Mouse (Mus musculus) brain, embryonic 14.5 days (tissue): ENCODE results near the gene H2-Eb1. TPM values are rescaled to one million over a fixed set of nuclear protein-coding genes. Genes with fewer than 3 reads are reported as not detected.

Experiments
- DNase-seq: peaks from one replicate; pipeline ENCODE4 v3.0.0-alpha.2; 2011; ENCODE audit warnings: low read depth
- CTCF ChIP-seq: fragments of 200-500 bp; IDR thresholded peaks from 2 replicates; pipeline ENCODE4 v1.5.1; 2012; ENCODE audit warnings: inconsistent platforms, mild to moderate bottlenecking, moderate library complexity, borderline replicate concordance; ENCODE audit not compliant: insufficient read depth, insufficient read length; ENCODE audit errors: extremely low read depth
- POLR2A ChIP-seq: fragments of 200-500 bp; IDR thresholded peaks from 2 replicates; pipeline ENCODE4 v1.6.1; 2012; ENCODE audit warnings: mild to moderate bottlenecking, inconsistent platforms, borderline replicate concordance; ENCODE audit not compliant: poor library complexity, insufficient read depth, insufficient read length, severe bottlenecking; ENCODE audit errors: extremely low read depth
- polyA plus RNA-seq: library from polyadenylated mRNA; depleted of rRNA; stranded (reverse); fragments of >200 nt; gene quantifications from 2 replicates; pipeline ENCODE4 v1.2.3, GENCODE M21; 2012

The H2-Eb1 gene
- polyA plus RNA-seq, 1 experiment = 1.6 TPM

DNA sequence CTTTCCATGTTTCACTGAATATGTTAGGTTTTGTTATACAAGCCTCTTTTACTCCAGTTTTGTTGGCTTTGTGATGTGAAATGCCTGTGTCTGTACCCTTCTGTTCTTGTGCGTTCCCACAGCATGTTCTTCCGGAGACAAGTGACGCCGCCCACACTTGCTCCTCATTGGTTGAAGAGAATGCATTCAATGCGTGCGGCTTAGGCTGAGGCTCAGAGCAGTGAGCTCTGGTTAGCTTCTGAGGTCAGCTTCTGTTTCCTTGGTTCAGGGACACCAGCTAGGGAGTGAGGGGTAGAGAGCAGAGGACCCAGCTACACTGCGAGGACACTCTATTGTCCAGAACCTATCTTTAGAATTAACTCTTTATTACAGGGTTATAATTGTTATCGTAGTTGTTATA, 14.1 kb upstream of the H2-Eb1 start:
- TF ChIP-seq POLR2A (no peak), CTCF (no peak)
- peak; percentile 94 for DNase-seq

DNA sequence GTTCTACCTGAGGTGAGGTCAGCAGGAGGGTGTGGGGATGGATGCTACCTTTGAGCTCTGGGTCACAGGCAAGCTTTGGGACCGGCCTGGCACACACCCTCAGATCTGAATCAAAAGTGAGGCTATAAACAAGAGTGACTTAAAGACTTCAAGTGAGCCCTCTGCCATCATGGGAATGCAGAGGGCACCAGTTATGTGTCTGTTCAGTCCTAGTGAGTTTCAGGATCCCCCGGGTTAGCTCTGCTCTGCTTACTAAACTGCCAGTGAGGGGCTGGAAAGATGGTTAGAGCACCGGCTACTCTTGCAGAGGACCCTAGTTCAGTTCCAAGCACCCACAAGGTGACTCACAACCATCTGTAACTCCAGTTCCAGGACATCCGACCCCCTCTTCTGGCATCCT, 13.1 kb upstream of the H2-Eb1 start:
- TF ChIP-seq POLR2A (no peak), CTCF (no peak)
- no peak for DNase-seq

DNA sequence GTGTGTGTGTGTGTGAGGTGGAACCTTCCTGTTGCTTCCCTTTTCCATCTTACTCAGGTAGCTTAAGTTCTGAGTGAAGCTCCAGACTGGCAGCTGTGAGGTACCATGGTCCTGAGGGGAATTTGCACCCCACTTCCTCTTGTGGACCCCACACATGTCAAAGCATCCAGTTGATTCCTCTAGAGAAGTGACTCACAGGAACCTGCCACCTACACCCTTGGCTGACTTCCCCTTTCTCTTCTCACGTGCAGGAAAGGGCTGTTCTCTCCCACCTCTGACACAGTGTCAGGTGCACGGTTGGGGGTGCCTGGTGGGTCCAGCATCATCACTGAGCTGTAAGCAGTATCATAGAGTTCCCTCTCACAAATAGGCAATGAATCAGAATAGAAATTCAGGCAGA, 12.1 kb upstream of the H2-Eb1 start:
- TF ChIP-seq CTCF (no peak), POLR2A (no peak)
- DNase-seq = no peak

DNA sequence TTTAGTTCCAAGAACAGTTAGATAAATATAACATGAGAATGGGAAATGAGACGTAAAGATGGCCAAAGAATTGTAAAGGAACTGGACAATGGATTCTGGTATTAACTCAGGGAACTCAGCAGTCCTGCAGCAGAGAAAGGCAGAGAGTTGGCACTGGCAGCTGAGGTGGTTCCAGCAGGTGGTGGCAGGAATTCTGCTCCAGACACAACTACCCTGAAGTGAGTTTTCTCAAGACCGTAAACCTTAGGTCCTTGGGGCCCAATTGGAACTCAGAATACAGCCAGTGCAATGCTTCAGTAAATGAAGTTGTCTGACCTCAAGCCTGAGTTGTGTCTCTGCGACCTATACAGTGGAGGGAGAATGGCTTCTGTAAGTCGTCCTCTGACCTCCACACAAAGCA, 11.4 kb upstream of the H2-Eb1 start:
- no peak for TF ChIP-seq POLR2A
- no peak for TF ChIP-seq CTCF
- DNase-seq = no peak

DNA sequence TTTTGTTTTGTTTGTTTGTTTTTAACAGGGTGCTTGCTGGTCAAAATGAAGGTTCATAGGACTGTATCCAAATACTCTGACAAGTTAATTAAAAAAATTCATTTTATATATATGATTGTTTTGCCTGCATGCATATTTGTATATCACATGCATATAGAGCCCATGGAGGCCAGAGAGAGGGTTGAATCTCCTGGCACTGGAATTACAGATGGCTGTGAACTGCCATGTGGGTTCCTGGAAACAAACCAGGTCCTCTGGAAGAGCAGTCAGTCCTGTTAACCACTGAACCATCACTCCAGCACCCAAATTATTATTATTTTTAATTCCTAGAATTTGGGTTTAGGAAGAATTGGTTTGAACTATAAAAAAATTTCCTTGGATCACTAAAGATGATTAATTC, 10.4 kb upstream of the H2-Eb1 start:
- TF ChIP-seq POLR2A = no peak
- no peak for TF ChIP-seq CTCF
- no peak for DNase-seq

DNA sequence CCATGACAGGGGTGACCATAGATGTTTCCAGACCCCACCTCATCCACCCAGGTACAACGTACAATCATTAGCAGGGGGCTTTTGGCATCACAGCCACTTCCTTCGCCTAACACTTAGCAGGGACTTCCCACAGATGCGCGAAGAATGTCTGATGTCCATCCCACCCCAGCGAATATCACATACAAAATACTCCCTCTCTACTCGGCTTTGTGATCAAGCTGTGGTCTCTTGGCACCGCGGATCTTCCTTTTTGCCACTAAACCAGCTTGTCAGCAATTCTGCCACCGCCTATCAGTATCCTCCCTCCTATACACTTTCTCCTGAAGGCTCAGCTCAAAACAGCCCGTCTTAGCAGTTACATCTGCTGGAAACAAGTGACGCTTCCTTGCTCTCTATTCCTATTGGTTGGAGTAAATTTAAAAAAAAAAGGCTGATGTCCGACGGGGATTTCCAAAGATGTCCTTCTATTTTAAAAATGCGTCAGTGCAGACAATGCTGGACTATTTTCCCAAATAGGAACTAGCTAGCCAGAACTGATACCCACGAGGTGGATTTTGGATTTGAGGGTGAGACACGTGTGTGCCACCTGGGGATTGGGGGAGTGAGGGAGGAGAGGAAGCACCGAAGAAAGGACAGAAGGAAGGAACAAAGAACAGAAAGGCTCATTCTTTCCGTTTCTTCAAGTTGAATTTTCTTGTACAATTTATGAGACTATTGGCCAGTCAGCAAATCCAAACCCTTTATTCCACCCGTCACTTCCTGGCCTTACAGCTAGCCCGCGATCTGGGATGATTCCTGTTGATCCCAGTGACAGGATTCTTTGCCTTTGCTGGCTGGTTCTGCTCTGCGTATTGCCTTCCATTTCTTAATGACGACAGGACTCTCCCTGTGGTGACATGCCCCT, 9.5 kb upstream of the H2-Eb1 start:
- DNase-seq = peak; percentile 91
- TF ChIP-seq CTCF = no peak
- no peak for TF ChIP-seq POLR2A

DNA sequence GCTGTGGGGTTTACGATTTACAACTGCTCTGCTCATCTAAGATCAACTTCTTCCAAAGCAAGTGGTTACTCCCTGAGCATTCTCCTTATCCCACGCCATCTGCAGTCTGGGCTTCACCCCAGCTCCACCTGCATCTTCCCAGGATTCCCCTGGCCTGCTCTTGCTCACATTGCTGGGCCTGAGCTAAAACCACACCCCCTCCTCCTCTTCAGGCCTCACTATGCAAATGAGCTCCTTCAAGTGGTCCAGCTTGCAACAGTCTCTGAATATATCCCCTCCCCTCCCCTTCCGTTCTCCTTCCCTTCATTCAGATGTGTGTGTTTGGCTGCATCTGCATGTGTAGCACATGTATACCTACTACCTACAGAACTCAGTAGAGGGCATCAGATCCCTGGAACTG, 6.3 kb upstream of the H2-Eb1 start:
- TF ChIP-seq CTCF (no peak), POLR2A (no peak)
- DNase-seq = peak; percentile 32

DNA sequence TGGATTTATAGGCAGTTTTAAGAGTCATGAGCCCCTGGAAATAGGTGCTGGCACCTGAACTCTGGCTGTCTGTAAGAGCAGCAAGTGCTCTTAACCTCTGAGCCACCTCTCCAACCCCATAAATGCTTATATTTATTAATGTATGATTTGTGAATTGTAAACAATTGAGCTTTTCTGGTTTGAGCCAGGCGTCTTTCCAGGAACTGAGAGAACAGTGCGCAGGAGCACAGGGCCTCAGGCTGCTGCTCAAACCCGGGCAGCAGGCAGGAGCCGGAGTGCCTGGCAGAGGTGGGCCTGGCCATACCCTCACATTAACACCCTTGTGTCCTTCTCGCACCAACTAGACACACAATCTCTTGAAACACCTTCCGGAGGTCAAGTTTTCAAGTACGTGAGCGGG, 5.6 kb upstream of the H2-Eb1 start:
- no peak for TF ChIP-seq POLR2A
- TF ChIP-seq CTCF = no peak
- DNase-seq = no peak

DNA sequence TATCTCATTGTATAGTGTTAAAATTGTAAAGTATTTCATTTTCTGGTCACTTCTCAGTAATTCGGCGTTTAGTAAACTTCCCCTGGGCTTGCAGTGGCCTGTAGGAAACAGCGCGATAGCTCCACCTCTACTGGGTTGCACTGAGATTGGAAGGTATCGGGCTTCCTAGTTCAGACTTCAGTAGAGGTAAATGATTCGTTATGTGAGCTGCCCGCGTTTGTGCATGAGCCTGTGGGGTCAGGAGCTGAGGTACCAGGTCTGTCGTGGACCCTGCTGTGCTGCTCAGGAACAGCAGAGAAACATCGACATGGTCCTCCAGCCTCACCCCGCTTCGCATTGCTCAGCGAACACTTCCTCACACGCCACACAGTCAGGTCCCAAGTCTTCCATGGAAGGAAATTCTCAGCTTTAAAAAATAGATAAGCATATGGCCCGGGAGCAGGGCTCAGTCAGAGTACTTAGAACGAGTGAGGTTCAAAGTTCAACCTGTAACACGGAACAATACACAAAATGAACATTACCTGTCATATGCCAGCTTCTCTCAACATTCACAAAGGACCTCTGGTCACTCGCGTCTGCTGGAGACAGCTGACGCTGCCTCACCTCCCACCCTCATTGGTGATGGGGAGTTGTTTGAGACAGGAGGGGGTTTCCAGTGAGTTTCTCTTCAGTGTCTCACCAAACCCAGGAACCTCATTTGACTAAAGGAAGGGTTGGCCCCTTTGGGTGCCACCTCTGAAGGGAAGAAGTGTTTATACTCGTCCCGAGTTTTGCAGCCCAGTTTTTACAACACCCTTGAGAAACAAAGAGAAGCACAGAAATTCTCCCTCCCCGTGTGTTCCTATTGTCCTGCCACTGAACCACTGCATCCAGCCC, 4.7 kb upstream of the H2-Eb1 start:
- TF ChIP-seq POLR2A = no peak
- no peak for TF ChIP-seq CTCF
- DNase-seq = no peak

DNA sequence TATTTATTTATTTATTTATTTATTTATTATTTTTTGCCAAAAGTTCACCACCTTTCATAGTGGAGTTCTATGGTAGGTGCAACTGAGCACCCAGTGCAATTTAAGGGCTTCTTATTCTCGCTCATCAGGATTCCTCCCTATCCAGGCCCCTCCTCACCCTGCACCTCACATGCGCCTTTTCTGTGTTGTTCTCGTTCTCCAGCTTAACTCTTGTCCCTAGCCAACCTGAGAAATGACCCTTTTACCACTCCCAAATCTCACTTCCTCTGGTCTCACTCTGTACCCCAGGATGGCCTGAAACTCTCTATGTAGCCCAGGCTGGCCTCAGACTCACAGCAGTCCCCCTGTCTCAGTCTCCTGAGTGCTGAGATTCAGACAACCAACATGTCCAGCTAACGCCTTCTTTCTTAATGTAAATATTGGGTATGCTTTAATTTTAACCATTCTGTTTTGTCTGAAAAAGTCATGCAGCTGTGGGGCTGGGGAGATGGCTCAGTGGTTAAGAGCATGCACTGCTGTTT, 3.9 kb upstream of the H2-Eb1 start:
- TF ChIP-seq CTCF (no peak), POLR2A (no peak)
- DNase-seq = no peak

DNA sequence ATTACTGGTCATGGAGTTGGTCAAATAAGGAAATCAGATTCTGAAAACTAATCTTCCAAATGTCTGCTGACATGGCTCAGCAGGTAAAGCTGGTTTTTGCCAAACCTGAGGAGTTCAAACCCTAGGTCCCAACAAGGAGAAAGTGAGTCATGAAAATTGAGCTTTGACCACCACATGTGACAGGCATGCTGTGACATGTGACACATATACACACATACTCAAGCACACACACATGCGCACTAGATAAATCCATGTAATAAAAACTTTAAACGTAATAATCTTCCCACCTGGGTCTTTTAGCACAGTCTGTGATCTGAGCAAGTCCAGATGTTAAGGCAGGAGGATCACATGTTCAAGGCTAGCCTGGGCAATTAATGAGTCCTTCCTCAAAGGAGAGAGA, 1.9 kb upstream of the H2-Eb1 start:
- TF ChIP-seq POLR2A = no peak
- no peak for TF ChIP-seq CTCF
- no peak for DNase-seq

DNA sequence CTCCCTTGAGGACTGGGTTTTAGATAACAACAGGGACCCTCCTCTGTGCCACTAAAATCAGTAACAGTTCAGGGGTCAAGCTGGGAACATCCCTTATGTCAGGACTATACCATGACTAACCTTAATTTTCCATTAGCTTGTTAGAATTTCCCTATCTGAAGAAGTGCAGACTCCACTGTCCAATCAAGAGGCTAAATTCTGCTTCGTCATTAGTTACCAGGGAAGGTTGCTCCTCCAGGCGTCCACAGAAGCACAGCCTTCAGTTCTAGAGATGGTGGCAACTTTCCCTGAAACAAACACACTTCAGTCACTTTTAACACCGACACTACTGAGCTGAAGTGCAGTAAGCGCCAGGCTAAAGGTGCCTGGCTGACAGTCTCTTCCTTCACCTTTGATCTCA, 916 bp upstream of the H2-Eb1 start:
- TF ChIP-seq CTCF (no peak), POLR2A (no peak)

DNA sequence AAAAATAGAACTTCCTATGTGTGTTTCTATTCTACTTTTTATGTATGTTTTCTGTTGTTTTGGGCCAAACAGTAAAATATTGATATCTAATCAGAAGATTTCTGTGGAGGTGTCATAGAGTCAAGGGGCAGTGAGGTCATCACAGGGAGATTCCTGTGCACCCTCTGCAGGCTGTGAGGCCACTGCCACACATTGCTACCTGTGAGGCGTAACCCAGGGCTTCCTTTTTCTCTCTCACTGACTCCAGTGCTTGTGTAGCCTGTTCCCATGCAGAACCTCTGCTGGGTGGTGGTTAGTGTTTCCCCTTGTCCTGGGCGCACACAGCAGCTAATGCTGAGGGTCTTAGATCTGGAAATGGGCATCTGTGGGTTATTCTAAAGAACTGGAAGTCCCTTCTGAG, 740 bp downstream of the H2-Eb1 start:
- no peak for DNase-seq
- no peak for TF ChIP-seq CTCF
- TF ChIP-seq POLR2A = no peak

More for the DNA sequence above, 916 bp upstream of the H2-Eb1 start:
- DNase-seq = peak; percentile 73

DNA sequence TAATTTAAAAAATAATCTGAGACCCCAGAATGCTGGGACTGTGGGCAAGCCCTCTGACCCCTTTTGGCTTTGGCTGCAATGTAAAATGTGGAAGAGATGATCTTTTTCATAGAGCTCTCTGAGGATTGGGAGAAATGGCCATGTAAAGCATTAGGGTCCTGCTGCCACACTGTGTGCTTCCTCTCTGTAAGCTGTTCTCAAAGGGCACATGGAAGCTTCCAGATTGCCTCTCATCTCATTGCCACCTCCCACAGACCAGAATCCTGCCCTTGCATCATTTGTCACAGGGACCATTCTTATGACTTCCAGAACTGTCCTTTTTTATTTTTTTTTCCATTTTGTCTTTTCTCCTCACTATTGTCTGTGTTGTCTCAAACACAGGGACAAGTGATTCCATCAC, 1.5 kb downstream of the H2-Eb1 start:
- DNase-seq = no peak
- no peak for TF ChIP-seq CTCF

DNA sequence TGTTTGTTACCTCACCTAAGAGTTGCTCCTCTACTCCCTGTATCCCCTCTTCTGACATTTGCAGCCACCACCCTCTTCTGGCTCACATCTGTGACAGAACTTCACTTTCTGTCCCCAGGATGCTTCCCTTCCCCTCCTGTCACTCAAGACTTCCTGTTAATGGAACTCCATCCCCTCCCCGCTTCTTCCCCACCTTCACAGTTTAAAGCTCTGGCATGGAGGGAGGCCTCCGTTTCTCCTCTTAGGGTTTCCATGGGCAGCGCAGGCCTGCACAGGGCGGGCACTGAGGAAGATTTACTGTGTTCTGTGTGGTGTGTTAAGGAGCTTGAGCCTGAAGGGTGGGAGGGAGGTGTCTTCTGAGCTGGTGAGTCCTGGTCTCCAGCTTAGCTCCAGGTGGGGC, 2.5 kb downstream of the H2-Eb1 start:
- TF ChIP-seq POLR2A = no peak
- no peak for TF ChIP-seq CTCF

More for the DNA sequence above, 2.5 kb downstream of the H2-Eb1 start:
- no peak for DNase-seq
